Mouse (Mus musculus) erythroid progenitor cell, adult 5-6 weeks (primary cell): ENCODE measurements at regions not wholly inside any gene's neighbourhood (a gene's known extent, or its start where the extent isn't known, plus 50 kb on each side); places are given as distances from the start of the nearest gene placed in this dataset.

ENCODE experiments used
- ATAC-seq: replicated peaks from 2 replicates; pipeline ENCODE4 v1.8.0; 2016; ENCODE audit warnings: moderate number of reproducible peaks, mild to moderate bottlenecking, moderate TSS enrichment, inconsistent platforms; ENCODE audit not compliant: poor library complexity, low FRiP score, severe bottlenecking

DNA sequence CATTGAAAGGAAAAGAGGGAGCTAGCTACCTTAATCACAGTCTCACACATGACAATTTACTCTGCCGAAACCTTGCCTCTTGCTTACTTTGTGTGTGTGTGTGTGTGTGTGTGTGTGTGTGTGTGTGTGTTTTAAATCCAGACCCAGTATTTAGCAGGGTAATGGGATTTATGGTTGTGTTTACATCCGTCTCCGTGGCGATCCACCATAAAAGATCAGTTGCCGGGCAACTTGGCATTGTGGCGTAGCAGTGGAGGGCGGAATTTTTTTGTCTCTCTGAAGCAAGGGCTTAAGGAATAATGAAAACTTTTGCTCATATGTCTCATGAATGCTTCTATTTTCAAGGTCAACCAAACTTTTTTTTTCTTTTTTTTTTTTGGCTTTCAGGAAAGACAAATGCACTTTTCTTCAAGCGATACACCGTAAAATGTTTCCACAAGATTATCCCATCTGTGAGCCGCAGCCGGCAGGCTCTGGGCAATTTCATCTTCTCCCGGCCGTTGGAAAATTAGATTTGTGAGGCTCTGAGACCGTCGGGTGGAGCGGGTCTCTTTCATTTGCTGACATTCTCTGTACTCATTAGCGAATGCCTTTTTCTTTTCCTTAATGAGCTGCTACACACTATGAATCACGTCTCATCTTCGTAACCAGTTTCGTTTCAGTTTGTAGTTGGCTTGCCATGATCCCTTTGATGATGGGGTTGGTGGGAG, 53.9 kb upstream of the Ptch1 start:
- ATAC-seq = no peak

DNA sequence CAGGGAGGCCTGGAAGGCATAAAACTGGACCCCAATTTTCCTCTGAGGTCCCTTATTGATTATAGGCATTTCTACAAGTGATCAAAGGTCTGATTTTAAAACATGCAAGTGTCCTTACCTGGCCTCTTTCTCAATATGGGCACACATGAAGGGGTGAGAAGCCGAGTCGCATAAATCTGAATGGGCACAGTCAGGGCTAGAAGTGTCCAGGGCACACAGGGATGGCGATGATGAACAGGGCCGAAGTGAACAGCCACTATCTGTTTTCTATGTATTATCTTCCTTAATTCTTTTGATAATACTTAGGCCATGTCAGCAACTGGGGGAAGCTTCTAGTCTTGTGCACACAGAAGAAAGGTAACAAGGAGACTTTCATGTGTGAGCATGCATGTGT, 54.5 kb upstream of the Ptch1 start:
- no peak for ATAC-seq

DNA sequence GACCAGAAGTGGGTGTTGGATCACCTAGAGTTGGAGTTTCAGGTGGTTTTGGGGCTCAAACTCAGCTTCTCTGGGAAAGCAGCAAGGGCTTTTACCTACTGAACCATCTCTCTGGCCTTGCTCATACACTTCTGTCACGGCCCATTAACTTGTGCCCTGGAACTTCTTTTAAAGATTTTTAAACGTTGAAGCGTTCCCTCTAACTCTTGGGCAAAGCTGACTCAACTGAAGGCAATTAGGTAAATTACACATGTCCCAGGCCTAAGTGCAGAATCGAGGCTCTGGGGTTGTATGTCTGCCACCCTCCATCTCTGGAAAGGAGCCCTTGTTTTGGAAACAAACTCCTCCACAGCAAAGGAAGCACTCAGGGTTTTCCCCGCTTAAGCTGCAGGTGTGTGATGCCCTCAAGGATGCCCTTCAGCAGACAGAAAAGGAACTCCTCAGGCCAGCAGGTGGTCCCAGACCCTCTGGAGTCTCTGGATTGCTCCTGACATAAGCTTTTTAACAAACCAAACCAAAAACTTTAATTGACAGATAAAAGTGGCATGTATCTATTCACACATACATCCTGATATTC, 58.5 kb upstream of the Ptch1 start:
- no peak for ATAC-seq

DNA sequence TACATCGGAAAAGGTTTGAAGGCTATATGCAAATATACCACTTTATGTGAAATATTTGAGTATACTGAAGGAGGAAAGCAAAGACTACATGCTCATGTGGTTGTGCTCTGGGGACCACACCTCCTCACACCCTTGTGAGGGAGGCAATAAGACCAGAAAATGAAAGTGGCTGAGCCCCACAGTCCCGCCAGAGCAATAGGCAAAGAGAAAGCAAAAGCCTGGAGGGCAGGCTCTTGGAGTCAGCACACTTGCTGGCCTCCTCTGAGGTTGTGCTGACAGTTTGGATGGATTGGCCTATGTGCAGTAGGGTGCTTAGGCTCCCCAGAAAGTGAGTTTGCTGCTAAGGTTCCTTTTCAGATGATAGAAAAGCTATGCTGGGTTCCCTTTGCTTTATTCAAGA, 60.9 kb upstream of the Ptch1 start:
- ATAC-seq = no peak

DNA sequence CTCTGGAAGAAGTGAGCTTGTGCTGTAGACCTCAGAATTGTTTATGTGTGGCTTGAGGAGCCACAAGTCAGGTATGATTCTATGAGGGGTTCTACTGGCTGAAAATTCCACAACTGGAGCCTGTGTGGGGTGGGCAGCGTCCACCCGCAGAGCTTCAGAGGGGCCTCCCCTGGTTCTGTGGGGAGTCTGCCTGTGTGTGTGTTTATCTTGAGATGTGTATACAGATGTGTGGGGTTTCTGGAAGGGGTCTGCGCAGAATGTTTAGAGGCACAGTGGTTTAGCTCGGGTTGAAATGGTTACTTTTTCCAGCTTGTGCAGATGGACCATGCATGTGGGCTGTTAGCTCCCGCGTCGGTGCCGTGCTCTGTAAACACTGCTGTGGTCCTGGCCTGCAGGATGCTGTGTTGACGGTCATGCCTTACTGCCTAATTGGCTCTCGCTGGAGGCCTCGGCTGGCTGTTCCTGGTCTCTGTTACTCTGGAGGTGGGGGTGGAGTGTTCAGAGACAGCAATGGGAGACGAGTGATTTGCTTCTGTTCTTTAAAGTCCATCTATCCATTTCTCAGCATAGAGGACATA, 68.3 kb upstream of the Ptch1 start:
- ATAC-seq = no peak

DNA sequence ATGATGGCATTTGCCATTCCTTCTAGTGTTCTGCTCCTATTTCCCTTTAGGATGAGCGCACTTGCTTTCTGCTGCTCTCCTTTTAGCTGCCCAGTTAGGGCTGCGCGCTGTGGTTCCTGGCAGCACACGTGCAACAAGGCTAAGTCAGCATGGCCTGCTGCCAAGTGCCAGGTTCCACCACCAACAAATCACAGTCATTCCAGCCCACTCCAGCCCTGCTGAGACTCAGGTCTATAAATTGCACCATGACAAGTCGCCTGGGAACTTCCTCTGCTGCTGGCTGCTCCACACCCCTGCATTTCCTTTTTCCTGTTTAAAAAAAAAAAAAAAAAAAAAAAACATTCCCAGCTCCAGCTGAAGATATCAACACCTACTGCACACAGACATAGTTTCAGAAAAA, 69.2 kb upstream of the Ptch1 start:
- no peak for ATAC-seq

DNA sequence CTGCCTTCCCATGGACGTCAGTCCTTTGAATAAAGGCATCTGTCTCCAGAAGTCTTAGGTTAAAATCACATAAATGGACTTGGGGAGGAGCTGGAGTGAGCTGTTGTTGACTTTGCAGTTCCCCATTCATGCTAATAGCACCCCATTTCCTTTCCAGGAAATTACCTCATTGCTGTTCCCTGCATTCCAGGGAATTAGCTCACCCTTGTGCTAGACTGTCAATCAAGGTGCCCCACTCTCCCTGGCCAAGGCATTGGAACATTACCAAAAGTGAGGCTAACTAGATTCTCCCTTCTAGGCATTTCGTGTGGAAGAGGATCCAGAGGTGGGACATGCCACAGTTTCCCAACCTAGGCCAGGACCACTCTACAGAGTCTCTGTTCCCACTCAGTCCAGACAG, 70.0 kb upstream of the Ptch1 start:
- ATAC-seq = no peak

DNA sequence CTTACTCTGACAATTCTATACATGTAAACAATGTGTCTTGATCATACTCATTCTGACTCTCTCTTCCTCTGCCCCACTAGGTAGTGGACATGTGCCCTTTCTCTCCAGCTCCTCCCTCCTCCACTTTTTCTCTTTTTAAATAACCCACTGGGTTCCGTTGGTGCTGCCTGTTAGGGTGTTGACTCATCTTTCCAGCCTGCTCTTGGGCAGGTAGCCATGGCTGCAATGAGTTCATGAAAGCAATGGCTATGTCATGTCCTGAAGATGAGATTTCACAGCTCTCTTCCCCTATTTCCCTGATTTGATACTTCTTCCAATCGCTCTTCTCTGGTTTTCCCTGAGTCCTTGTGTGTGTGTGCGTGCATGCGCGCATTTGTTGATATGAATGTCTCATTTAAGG, 70.9 kb upstream of the Ptch1 start:
- no peak for ATAC-seq

DNA sequence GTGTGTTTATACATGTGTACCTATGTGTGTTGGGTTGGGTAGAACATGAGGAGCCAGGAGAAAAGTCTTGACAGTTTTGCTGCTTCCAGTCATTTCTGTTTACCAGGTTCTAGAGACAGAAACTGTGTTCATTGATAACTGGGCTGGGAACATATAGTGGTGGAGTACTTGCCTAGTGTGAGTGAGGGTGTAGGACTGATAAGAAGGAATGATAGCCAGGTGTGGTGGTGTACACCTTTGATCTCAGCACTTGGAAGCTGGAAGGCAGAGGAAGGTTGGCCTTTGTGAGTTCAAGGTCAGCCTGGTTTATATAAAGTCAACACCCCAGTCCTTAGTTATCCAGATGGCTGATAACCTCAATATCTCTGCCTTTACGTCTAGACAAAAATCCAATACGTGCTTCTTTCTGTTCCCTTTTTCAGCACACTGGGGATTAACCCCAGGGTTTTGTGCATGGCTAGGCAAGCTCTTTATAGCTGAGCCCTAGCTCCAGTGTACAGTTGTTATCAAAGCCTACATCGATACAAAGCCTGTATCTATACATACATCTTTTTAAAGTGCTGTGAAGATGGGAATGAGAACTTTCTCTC, 75.8 kb upstream of the Ptch1 start:
- no peak for ATAC-seq

DNA sequence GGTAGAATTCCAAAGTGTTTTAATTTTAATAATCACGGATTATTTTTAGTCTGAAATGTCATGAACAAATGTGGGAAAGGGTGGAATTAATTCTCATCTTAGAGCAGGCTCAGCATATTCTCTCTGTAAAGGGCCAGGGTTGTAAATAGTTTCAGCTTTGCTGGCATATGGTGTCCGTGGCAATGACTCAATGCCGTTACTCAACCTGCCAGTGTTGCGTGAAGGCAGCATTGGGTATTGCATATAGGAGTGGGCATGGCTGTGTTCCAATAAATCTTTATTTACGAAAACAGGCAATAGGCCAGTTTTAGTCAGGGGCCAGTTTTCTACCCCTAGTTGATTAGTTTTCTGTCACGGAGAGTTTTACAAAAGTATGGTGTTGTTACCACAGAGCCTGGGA, 81.1 kb upstream of the Ptch1 start:
- ATAC-seq = no peak

DNA sequence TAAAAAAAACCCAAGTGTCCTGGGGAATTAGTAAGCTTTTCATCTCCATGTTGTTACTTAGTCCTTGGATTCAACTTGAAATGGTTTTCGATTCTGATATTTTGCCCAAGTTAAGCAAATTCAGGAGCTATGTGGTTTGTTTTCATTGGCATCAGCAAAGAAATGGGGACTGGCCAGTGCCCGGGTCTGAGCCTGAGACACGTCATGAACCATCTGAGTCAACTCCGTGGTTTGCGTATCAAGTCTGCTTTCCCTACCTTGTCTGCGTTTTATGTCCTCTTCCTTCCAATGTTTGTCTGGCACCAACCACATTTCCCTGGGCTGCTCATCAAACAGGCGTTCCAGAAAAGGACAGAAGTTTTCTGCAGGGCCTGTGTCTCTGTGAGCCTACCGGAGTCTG, 83.7 kb upstream of the Ptch1 start:
- ATAC-seq = no peak

DNA sequence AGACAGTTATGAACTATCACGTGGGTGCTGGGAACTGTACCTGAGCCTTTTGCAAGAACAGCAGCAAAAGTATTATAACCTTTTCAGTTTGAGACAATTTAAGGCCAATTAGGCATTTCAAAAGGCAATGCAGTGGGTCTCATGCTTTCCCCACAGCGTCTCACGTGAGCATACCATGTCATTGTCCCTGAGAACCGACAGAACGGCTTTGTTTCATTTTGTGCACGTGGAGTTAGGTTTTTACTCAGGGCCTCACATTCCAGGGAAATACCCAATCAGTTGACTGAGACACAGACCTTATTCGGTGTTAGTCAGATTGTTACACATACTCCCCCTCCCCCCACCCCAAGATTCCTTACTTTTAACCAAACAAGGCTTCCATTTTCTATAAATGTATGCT, 86.0 kb upstream of the Ptch1 start:
- ATAC-seq = no peak

DNA sequence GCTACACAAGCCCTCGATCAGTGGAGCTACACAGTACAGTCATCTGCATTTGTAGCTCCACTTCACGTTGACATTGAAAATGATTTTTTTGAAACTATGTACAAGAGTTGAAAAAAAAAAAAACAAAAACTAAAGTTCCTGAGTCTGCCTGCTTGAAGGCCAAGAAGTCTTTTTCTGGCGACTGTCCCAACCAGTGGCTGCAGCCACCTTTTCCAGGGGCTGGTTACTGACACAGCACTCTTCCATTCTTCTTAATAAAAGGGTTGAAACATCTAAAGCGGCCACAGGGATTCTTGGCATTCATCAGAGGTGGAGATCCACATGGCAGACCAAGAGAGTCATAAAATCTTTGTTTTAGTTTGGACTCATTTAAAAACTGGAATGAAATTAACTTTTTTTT, 87.0 kb upstream of the Ptch1 start:
- ATAC-seq = no peak

DNA sequence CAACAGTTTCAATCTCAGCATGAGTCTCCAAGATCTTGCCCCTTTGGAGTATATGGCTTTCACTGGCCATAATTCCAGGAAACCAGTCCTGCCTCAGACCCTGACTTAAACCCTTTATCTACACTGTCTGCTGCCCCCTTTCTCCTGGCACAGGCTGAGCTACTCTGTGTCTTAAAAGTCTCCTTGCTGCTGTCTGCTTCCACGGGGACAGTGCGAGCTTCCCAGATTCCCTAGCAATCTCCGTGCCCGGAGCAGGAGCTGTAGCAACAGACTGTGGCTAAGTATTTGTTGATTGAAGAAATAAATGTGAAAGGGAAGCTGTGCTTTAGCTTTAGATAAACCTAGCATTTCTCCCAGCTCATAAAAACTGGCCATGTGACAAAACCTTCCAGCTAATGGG, 95.2 kb upstream of the Ptch1 start:
- ATAC-seq = no peak

DNA sequence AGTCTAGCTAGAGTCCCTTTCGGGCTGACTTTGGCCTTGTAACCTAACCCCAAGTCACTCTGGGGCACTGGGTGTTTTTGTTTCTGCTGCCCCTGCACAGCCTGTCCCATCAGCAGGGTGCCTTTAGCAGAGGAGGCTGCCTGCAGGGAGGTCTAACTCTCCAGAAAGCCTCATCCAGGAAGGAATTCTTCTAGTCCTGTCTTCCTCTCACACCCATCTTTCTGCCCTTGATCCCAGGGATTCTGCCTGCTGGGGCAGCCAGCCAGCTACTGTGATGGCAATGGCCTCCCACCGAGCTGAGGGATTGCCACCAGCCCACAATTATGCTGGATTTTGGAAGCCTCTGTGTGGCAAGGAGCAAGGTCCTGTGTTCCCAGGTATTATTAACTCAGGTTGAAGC, 95.6 kb upstream of the Ptch1 start:
- ATAC-seq = no peak

DNA sequence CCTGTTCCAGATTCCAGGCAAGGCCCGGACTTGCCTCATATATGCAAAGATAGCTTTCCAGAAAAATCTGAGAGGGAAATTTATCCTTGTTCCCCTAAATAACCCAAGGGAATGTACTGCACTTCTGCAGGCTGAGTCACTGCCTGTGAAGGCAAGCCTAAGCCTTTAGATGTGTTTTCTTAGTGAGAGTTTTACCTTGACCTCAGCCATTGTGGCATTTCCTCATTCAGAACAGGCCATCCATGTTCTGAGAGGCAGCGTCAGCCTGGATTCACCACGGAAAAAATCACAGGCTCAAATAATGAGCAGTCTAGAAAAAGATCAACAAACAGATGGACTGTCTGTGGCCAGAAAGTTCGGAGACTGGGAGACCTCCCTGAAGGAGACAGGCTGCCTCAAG, 99.0 kb upstream of the Ptch1 start:
- ATAC-seq = no peak

DNA sequence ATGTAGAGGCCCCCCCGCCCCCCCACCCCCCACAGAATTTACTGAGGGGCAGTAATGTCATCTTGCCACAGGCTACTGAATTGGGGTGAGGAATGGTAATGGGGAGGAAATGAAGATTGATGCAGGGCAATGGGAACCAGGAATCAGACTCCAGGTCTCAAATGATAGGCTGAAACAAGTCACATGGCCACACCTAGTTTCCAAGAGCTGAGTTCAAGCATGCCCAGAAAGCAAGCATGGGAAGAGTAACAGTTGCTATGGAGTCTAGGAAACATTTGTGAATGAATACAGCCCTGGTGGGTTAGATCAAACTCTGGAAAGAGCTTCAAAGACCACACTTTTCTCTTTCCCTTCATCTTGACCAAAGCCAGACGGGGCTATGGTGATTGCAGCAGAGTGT, 104.3 kb upstream of the Ptch1 start:
- no peak for ATAC-seq

DNA sequence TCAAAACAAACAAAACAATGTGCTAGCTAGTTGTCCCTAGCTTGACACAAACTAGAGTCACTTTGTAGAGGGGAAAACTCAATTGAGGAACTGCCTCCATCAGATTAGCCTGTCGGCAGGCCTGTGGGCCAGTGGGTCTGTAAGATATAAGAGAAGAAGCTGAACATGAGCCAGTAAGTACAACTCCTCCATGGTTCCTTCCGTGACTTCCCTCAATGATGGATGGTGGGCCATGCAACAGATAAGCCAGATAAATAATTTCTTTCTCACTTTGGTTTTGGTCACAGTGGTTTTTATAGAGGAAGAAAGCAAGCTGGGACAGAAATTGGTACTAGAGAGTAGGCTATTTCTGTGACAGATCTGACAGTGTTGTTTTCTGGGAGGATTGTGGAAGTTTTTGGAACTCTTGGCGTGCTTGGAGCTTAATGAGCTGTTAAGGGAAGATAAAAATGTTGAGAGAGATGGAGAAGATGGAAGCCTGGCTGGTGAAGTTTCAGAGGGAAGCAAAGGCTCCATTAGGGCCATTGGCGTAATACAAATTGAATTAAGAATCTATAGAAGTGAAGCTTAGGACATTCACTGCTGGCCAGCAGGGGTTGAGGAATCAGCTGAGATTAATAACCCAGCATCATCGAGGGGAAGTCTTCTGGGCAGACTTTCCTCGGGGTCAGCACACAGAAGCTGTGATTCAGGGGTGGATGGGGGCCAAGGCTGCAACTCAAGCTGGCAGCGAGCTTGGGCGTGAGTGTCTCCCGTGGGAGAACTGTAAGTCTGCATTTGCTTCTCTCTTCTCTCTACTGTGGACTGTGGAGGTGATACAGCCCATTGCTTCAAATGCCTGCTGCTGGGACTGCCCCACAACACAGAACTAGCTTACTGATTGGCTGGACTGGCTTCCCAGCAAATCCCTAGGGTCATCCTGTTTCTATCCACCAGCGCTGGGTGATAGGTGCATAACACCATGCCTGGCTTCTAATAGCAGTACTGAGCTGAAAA, 105.2 kb upstream of the Ptch1 start:
- no peak for ATAC-seq

DNA sequence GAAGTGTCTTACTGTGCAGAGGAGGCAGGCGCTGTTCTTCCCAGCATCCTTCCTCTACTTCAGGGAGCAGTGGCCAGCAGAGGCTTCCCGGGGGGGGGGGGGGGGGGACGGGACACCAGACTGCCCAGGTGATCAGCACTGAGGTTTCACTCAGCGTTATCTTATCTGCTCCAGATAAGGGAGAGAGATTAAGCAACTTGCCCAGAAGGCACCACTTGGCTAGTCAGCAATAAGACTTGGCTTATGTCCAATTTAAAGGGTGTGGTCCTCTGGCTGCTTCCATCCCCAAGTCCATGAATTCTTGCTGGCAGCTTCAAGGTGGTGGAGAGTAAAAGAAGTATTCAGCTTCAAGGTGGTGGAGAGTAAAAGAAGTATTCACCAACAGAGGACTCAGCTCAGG, 108.9 kb upstream of the Ptch1 start:
- ATAC-seq = no peak

DNA sequence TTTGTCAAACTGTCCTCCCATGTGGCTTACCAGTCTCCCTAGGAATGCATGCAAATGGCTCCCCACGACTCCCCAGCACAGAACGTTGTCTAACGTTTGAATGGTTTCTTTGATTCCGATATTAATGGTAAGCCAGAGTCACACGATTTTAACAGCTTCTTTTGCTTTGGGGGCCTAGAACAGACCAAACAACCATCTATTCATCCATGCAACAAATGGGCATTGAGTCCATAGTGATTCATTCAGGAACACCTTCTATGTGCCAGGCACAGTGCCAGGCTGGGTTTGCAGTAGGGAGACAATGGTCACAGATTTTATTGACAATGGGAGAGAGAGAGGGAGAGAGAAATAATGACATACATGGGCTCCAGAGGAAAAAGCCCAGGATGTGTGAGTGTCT, 118.6 kb upstream of the Ptch1 start:
- no peak for ATAC-seq
